Mouse (Mus musculus): ENCODE results near the gene Dus2. TPM values are rescaled to one million over a fixed set of nuclear protein-coding genes. Genes with fewer than 3 reads are reported as not detected.

Dus2 gene
- polyA plus RNA-seq, 1 experiment from 2014 or later, result 15.4 TPM

DNA sequence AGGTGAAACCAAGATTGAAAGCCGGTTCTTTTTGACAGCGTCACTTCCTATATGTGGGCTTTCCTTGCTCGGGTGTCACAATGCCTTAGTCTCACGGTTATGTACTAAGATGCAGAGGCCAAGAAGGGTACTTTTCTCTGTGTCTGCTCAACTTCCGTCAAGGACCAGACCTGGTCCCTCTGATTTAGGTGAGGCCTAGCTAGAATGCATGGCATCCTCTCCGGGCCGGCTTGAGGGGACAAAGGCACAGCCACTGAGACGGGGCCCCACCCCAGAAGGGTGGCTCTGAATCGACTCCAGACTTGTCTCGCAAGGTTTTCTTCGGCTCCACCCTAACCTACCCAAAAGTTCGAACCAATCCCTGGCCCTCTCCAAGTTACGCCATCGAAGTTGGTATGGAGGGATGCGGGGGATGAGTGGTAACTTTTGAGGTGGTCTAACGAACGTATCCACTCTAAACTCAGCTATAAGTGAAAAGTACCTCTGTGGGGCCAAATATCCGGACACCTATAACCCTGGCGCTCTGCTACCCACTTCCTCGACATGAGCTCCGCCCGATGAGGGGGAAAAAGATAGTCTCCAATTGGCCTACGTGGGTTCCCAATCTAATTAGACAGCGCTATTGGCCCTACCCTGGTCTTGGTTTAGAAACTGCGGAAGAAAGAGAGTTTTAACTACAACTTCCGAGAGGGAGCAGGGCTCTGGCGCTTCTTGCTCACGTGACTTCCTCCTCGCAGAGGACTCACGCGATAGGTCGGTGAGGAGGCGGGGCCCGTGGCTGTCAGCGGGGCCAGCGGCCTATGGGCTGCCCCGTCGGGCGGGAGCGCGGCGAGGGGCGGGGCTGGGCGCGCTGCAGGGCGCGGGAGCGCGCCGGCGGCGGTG, 67.8 kb downstream of the Dus2 start, which contains the start of gene Nfatc3:
Gene Nfatc3 (plus strand): TSS at position 110 of the 882 bp plus-strand sequence.
- DNase-seq (ENCODE audit: low read depth, low spot score) (peak; percentile 88), ATAC-seq (peak; percentile 94)
- no peak for TF ChIP-seq CTCF (IDR thresholded peaks at IDR 0.05)
- no peaks in the 10 kb centered on the region for H3K27me3 ChIP-seq
- POLR2A ChIA-PET, result interaction anchor here (0.5 to 1.4 kb wide), 5 partner anchors 9 to 88 kb away, joined by 3 to 5 read pairs (median 3); no protein-coding TSS in a partner anchor
- CTCF ChIA-PET, result interaction anchor here (1.3 to 2.7 kb wide), 2 partner anchors 11 to 397 kb away, joined by 3 to 8 read pairs; no protein-coding TSS in a partner anchor
- in situ Hi-C loops (cut with MboI; ENCODE audit: low pct_unique_long_range_greater_than_20kb), result no loop called here

GRCm38 (mm10) chr8:106059613-106060371, 68.7 kb downstream of the Dus2 start:
- H3K27me3 ChIP-seq, result no peaks in the 10 kb centered on the region
- no peak for TF ChIP-seq CTCF (IDR thresholded peaks at IDR 0.05)
- ChIA-PET POLR2A (interaction anchor here (0.5 to 1.4 kb wide), 4 partner anchors 8 to 89 kb away, joined by 3 to 5 read pairs (median 3); no protein-coding TSS in a partner anchor), CTCF (interaction anchor here (0.9 to 2.7 kb wide), 2 partner anchors 10 to 29 kb away, joined by 3 to 8 read pairs; no protein-coding TSS in a partner anchor)
- ATAC-seq (peak; percentile 46), DNase-seq (ENCODE audit: low read depth, low spot score) (no peak)
- in situ Hi-C loops (cut with MboI; ENCODE audit: low pct_unique_long_range_greater_than_20kb), result no loop called here

GRCm38 (mm10) chr8:106060521-106060920, 69.4 kb downstream of the Dus2 start:
- ChIA-PET CTCF (interaction anchor here (0.9 to 2.7 kb wide), 3 partner anchors 9 to 28 kb away, joined by 3 to 8 read pairs (median 3); no protein-coding TSS in a partner anchor), POLR2A (no interaction called here)
- no peak for TF ChIP-seq CTCF (IDR thresholded peaks at IDR 0.05)
- no peak for ATAC-seq
- DNase-seq (ENCODE audit: low read depth, low spot score), result no peak
- in situ Hi-C loops (cut with MboI; ENCODE audit: low pct_unique_long_range_greater_than_20kb), result no loop called here
- no peaks in the 10 kb centered on the region for H3K27me3 ChIP-seq

DNA sequence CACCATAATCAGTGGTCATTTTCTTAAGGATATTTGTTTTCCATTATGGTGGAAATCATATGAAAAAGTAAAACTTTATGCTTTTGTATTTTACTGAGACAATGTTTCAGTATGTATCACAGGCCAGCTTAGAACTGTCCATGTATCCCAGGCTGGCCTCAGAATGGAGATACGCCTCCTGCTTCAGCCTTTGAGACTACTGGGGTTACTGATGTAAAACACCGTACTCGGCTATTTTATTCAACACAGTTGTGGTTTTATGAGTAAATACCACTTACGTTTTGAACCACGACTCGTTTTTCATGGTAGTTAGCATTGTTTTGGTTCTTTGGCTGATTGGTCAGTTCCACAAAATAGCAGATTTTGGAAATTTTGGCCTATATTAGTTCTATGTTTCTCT, 70.5 kb downstream of the Dus2 start:
- no peak for ATAC-seq
- no peaks in the 10 kb centered on the region for H3K27me3 ChIP-seq
- in situ Hi-C loops (cut with MboI; ENCODE audit: low pct_unique_long_range_greater_than_20kb), result no loop called here
- no peak for TF ChIP-seq CTCF (IDR thresholded peaks at IDR 0.05)
- no peak for DNase-seq (ENCODE audit: low read depth, low spot score)
- CTCF ChIA-PET, result interaction anchor here (1.0 kb wide), 1 partner anchor 8 kb away, joined by 3 read pairs; no protein-coding TSS in a partner anchor
- POLR2A ChIA-PET, result no interaction called here

- H3K27me3 ChIP-seq, result no peaks in the 10 kb centered on the region
- ChIA-PET POLR2A (interaction anchor here (0.7 kb wide), 1 partner anchor 34 kb away, joined by 3 read pairs; no protein-coding TSS in a partner anchor), CTCF (interaction anchor here (1.0 kb wide), 1 partner anchor 9 kb away, joined by 5 read pairs; no protein-coding TSS in a partner anchor)
- DNase-seq (ENCODE audit: low read depth, low spot score) (no peak), ATAC-seq (no peak)
- in situ Hi-C loops (cut with MboI; ENCODE audit: low pct_unique_long_range_greater_than_20kb), result no loop called here
- no peak for TF ChIP-seq CTCF (IDR thresholded peaks at IDR 0.05)
Measured at GRCm38 (mm10) chr8:106063046-106063445, 71.9 kb downstream of the Dus2 start.

- H3K27me3 ChIP-seq, result no peaks in the 10 kb centered on the region
- in situ Hi-C loops (cut with MboI; ENCODE audit: low pct_unique_long_range_greater_than_20kb), result no loop called here
- ATAC-seq (no peak), DNase-seq (ENCODE audit: low read depth, low spot score) (no peak)
- POLR2A ChIA-PET, result no interaction called here
- CTCF ChIA-PET, result no interaction called here
- TF ChIP-seq CTCF (IDR thresholded peaks at IDR 0.05), result no peak
Measured at GRCm38 (mm10) chr8:106066721-106067120, 75.6 kb downstream of the Dus2 start.

GRCm38 (mm10) chr8:106069565-106069964, 78.4 kb downstream of the Dus2 start:
- in situ Hi-C loops (cut with MboI; ENCODE audit: low pct_unique_long_range_greater_than_20kb), result no loop called here
- CTCF ChIA-PET, result interaction anchor here (0.9 to 1.6 kb wide), 4 partner anchors 8 to 15 kb away, joined by 3 to 8 read pairs (median 4); partner anchors contain the start of gene Nfatc3
- POLR2A ChIA-PET, result interaction anchor here (0.9 kb wide), 1 partner anchor 113 kb away, joined by 3 read pairs; no protein-coding TSS in a partner anchor
- no peaks in the 10 kb centered on the region for H3K27me3 ChIP-seq
- no peak for TF ChIP-seq CTCF (IDR thresholded peaks at IDR 0.05)
- ATAC-seq (no peak), DNase-seq (ENCODE audit: low read depth, low spot score) (no peak)

- ATAC-seq (no peak), DNase-seq (ENCODE audit: low read depth, low spot score) (no peak)
- no peaks in the 10 kb centered on the region for H3K27me3 ChIP-seq
- ChIA-PET CTCF (interaction anchor here (1.5 kb wide), 1 partner anchor 10 kb away, joined by 5 read pairs; no protein-coding TSS in a partner anchor), POLR2A (no interaction called here)
- no peak for TF ChIP-seq CTCF (IDR thresholded peaks at IDR 0.05)
- in situ Hi-C loops (cut with MboI; ENCODE audit: low pct_unique_long_range_greater_than_20kb), result no loop called here
Measured at GRCm38 (mm10) chr8:106072113-106072512, 81.0 kb downstream of the Dus2 start.

DNA sequence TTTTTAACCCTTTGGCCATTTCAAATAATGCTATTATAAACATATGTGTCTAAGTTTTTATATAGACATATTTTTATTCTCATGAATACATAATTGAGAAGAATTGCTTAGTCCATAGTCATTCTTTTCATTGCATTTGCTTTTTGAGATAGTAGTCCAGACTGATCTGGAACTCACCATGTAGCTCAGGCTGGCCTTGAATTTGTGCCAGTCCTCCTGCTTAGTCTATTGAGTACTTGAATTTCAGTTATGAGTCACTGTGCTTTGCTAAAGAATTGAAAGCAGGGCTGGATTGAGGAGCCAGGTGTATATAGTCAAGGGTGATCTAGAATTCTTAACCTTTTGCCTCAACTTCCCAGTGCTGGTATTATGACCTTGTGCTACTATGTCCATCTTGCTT, 83.1 kb downstream of the Dus2 start:
- ChIA-PET CTCF (no interaction called here), POLR2A (no interaction called here)
- DNase-seq (ENCODE audit: low read depth, low spot score), result no peak
- no peak for TF ChIP-seq CTCF (IDR thresholded peaks at IDR 0.05)
- in situ Hi-C loops (cut with MboI; ENCODE audit: low pct_unique_long_range_greater_than_20kb), result no loop called here
- no peaks in the 10 kb centered on the region for H3K27me3 ChIP-seq
- no peak for ATAC-seq

DNA sequence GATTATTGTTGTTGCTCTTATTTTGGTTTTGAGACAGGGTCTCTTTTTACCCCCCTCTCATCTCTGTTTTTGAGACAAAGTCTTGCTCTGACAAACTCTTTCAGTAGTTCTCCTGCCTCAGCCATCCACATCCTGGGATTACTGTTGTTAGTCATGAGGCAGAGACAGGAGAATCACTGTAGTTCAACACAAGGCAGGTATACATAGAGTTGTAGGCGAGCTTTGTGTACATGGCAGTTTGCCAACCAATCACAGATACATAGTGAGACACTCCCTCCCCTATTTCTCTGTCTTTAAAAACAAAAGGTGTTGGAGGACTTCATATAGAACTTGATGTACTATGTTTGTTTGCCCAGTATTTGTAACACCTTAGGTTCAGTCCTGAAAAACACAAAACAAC, 83.5 kb downstream of the Dus2 start:
- CTCF ChIA-PET, result no interaction called here
- in situ Hi-C loops (cut with MboI; ENCODE audit: low pct_unique_long_range_greater_than_20kb), result no loop called here
- DNase-seq (ENCODE audit: low read depth, low spot score), result no peak
- no peak for ATAC-seq
- no peaks in the 10 kb centered on the region for H3K27me3 ChIP-seq
- POLR2A ChIA-PET, result no interaction called here
- TF ChIP-seq CTCF (IDR thresholded peaks at IDR 0.05), result no peak
